Mouse (Mus musculus) mesoderm, embryonic 11.5 days (tissue): ENCODE measurements around the gene Gm12248.
"Not testable (repeated sequence)": the region's sequence is repeated elsewhere in the genome, so short reads cannot be mapped to it uniquely, and the experiment has no call there.

Experiments
- DNase-seq: peaks from one replicate; pipeline ENCODE4 v3.0.0-alpha.2; 2012; ENCODE audit warnings: low read depth, low spot score

The Gm12248 gene

GRCm38 (mm10) chr11:58102581-58103343, 9.8 kb upstream of the Gm12248 start:
- DNase-seq: peak; percentile 21

GRCm38 (mm10) chr11:58102146-58102545, 9.2 kb upstream of the Gm12248 start:
- no peak for DNase-seq

- DNase-seq: no peak
Observed at GRCm38 (mm10) chr11:58101194-58101720, 8.3 kb upstream of the Gm12248 start.

GRCm38 (mm10) chr11:58100006-58100405, 7.1 kb upstream of the Gm12248 start:
- no peak for DNase-seq

- DNase-seq: not testable (repeated sequence)
Observed at GRCm38 (mm10) chr11:58098366-58098720, 5.4 kb upstream of the Gm12248 start.

- DNase-seq: no peak
Observed at GRCm38 (mm10) chr11:58097621-58098365, 4.9 kb upstream of the Gm12248 start.

GRCm38 (mm10) chr11:58096821-58097620, 4.1 kb upstream of the Gm12248 start:
- DNase-seq: no peak

- DNase-seq: no peak
Observed at GRCm38 (mm10) chr11:58096160-58096559, 3.2 kb upstream of the Gm12248 start.

GRCm38 (mm10) chr11:58095561-58095960, 2.6 kb upstream of the Gm12248 start:
- DNase-seq: no peak

- DNase-seq: no peak
Observed at GRCm38 (mm10) chr11:58094766-58095165, 1.8 kb upstream of the Gm12248 start.

- no peak for DNase-seq
Observed at GRCm38 (mm10) chr11:58092541-58092940, 393 bp downstream of the Gm12248 start.

- DNase-seq: no peak
Observed at GRCm38 (mm10) chr11:58081716-58082115, 11.2 kb downstream of the Gm12248 start.

GRCm38 (mm10) chr11:58077270-58077669, 15.7 kb downstream of the Gm12248 start:
- DNase-seq: no peak

- no peak for DNase-seq
Observed at GRCm38 (mm10) chr11:58072978-58073377, 20.0 kb downstream of the Gm12248 start.

- DNase-seq: no peak
Observed at GRCm38 (mm10) chr11:58065025-58065424, 27.9 kb downstream of the Gm12248 start.

GRCm38 (mm10) chr11:58062586-58062985, 30.3 kb downstream of the Gm12248 start:
- DNase-seq: no peak

GRCm38 (mm10) chr11:58061218-58061617, 31.7 kb downstream of the Gm12248 start:
- not testable (repeated sequence) for DNase-seq

- DNase-seq: not testable (repeated sequence)
Observed at GRCm38 (mm10) chr11:58059752-58060151, 33.2 kb downstream of the Gm12248 start.

- DNase-seq: peak; percentile 37
Observed at GRCm38 (mm10) chr11:58057455-58057854, 35.5 kb downstream of the Gm12248 start.

GRCm38 (mm10) chr11:58046438-58046837, 46.5 kb downstream of the Gm12248 start:
- no peak for DNase-seq

GRCm38 (mm10) chr11:58042861-58043431, 50.0 kb downstream of the Gm12248 start:
- no peak for DNase-seq

GRCm38 (mm10) chr11:58039027-58039426, 53.9 kb downstream of the Gm12248 start:
- no peak for DNase-seq
